Mouse (Mus musculus): ENCODE measurements around the gene Sigirr. TPM values are rescaled to one million over a fixed set of nuclear protein-coding genes. Genes with fewer than 3 reads are reported as not detected.

The Sigirr gene
- polyA plus RNA-seq, 1 experiment from 2014 or later: 3.3 TPM

DNA sequence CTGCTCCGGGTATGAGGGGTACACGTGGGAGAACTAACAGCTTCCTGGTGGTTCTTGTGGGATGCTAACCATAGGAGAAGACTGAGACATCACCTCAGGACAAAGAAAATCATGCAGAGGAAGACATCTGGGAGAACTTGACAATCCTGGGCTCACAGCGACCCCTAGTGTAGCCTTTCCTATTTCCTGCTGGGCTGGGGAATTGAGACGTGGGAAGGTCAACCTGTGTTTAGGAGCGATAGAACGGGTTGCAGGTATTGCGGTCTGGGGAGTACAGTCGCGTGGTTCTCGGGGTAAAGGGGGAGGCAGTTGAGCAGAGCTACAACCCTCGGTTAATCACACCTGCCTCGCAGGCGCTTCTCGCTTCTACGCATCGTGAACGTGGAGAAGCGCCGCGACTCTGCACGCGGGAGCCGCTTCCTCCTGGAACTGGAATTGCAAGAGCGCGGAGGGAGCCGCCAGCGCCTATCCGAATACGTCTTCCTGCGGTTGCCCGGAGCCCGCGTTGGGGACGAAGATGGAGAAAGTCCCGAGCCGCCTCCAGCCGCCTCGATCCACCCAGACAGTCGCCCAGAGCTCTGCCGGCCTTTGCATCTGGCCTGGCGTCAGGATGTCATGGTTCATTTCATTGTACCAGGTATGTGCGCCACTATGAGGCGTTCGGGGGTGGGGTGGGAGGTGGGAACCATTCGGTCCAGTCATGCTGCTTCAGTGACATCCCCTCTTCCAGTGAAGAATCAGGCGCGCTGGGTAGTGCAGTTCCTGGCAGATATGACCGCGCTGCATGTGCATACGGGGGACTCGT is 30.1 kb downstream of the Sigirr start:
- Histone ChIP-seq H3K4me1 (ENCODE audit: control insufficient read depth, insufficient read depth, low read depth, low read length) (peaks cover 20% of the 10 kb centered on the region), H3K9ac (ENCODE audit: low read depth, low read length) (peak overlapping the region; percentile 61), H3K27me3 (replicated peaks; ENCODE audit: control insufficient read depth, insufficient read depth, low read length) (no peaks in the 10 kb centered on the region), H3K4me2 (ENCODE audit: low read length) (peak overlapping the region; percentile 61), H3K9me3 (ENCODE audit: control insufficient read depth, low read length) (no peaks in the 10 kb centered on the region), H3K4me3 (ENCODE audit: low read length) (peak overlapping the region; percentile 31), H3K27ac (ENCODE audit: low read depth, low read length) (peak overlapping the region; percentile 79), H3K36me3 (ENCODE audit: control insufficient read depth, insufficient read depth, low read length) (peaks cover 25% of the 10 kb centered on the region)
- WGBS: 1% methylated on average over 51 of the region's 51 CpGs
- ATAC-seq: peak; percentile 71

DNA sequence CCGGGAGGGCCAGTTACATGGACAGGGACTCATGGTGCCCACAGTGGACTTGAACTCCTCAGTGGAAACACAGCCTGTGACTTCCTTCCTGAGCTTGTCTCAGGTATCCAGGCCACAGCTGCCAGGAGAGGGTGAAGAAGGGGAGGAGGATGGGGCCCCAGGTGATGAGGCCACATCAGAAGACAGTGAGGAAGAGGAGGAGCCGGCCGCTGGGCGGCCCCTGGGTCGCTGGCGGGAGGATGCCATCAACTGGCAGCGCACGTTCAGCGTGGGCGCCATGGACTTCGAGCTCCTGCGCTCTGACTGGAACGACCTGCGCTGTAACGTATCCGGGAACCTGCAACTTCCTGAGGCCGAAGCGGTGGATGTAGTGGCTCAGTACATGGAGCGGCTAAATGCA is 32.0 kb downstream of the Sigirr start:
- no peaks in the 10 kb centered on the region for H3K27me3 ChIP-seq (replicated peaks; ENCODE audit: control insufficient read depth, insufficient read depth, low read length)
- ATAC-seq: no peak
- no peak overlapping the region for H3K4me2 ChIP-seq (ENCODE audit: low read length)
- WGBS: 74% methylated on average over 19 of the region's 19 CpGs
- H3K9ac ChIP-seq (ENCODE audit: low read depth, low read length): no peak overlapping the region
- H3K9me3 ChIP-seq (ENCODE audit: control insufficient read depth, low read length): no peaks in the 10 kb centered on the region
- peaks cover 39% of the 10 kb centered on the region for H3K36me3 ChIP-seq (ENCODE audit: control insufficient read depth, insufficient read depth, low read length)
- H3K27ac ChIP-seq (ENCODE audit: low read depth, low read length): no peak overlapping the region
- H3K4me3 ChIP-seq (ENCODE audit: low read length): no peak overlapping the region
- peaks cover 20% of the 10 kb centered on the region for H3K4me1 ChIP-seq (ENCODE audit: control insufficient read depth, insufficient read depth, low read depth, low read length)

DNA sequence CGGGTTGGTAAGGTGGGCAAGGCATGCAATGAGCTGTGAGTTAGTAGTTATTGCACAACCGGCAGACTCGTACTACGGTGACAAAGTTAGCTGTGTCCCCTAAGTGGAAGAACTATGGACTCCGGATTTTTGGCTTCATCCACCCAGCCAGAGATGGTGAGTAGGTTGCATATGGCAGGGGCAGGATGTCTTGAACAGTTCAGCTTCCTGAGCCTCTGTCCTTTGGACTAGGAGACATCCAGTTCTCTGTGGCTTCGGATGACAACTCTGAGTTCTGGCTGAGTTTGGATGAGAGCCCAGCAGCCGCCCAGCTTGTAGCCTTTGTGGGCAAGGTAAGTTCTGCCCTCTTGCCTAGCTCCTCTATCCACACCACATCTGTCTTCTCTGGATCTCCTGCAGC is 35.8 kb downstream of the Sigirr start:
- 88% methylated on average over 7 of the region's 7 CpGs for WGBS
- Histone ChIP-seq H3K36me3 (ENCODE audit: control insufficient read depth, insufficient read depth, low read length) (peaks cover 39% of the 10 kb centered on the region), H3K9me3 (ENCODE audit: control insufficient read depth, low read length) (no peaks in the 10 kb centered on the region), H3K4me1 (ENCODE audit: control insufficient read depth, insufficient read depth, low read depth, low read length) (peaks cover 19% of the 10 kb centered on the region), H3K27ac (ENCODE audit: low read depth, low read length) (no peak overlapping the region), H3K4me2 (ENCODE audit: low read length) (no peak overlapping the region), H3K27me3 (replicated peaks; ENCODE audit: control insufficient read depth, insufficient read depth, low read length) (no peaks in the 10 kb centered on the region), H3K9ac (ENCODE audit: low read depth, low read length) (no peak overlapping the region), H3K4me3 (ENCODE audit: low read length) (no peak overlapping the region)
- ATAC-seq: no peak

DNA sequence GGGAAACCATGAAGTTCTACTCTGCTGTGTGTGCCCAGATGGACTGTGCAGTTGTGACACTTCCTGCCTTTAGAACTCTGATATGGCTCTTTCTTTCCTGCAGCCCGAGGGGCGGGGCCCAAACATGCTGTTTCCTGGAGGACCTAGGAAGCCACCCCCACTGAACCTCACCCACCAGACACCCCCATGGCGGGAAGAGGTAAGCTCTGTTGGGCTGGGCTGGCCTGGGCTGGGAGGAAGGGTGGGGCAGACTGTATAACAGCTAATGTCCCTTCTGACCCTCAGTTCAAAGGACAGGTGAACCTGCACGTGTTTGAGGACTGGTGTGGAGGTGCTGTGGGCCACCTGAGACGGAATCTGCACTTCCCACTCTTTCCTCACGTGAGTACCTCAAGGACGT is 36.2 kb downstream of the Sigirr start:
- H3K9me3 ChIP-seq (ENCODE audit: control insufficient read depth, low read length): no peaks in the 10 kb centered on the region
- ATAC-seq: no peak
- H3K4me3 ChIP-seq (ENCODE audit: low read length): no peak overlapping the region
- peaks cover 39% of the 10 kb centered on the region for H3K36me3 ChIP-seq (ENCODE audit: control insufficient read depth, insufficient read depth, low read length)
- H3K27ac ChIP-seq (ENCODE audit: low read depth, low read length): no peak overlapping the region
- H3K27me3 ChIP-seq (replicated peaks; ENCODE audit: control insufficient read depth, insufficient read depth, low read length): no peaks in the 10 kb centered on the region
- no peak overlapping the region for H3K4me2 ChIP-seq (ENCODE audit: low read length)
- no peak overlapping the region for H3K9ac ChIP-seq (ENCODE audit: low read depth, low read length)
- H3K4me1 ChIP-seq (ENCODE audit: control insufficient read depth, insufficient read depth, low read depth, low read length): peaks cover 18% of the 10 kb centered on the region
- 85% methylated on average over 7 of the region's 7 CpGs for WGBS

DNA sequence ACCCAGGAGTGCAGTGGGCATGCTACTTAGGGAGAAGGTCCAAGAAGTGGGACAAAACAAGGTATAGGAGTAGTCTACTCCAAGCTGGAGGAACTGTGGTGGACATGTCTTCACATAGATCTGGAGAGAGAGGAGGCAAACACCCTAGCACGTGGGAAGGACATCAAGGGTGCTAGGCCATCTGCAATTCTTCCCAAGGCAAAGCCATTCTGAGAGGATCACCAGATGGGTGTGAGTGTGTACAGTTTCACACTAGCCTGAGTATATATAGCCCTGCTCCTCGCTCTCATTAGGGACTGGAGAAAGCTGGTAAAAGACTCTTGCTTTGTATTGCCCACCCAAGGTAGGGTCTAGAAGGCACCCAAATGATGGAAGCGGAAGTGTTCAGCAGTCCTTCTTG is 37.0 kb downstream of the Sigirr start:
- ATAC-seq: no peak
- H3K4me3 ChIP-seq (ENCODE audit: low read length): no peak overlapping the region
- H3K9me3 ChIP-seq (ENCODE audit: control insufficient read depth, low read length): no peaks in the 10 kb centered on the region
- H3K27ac ChIP-seq (ENCODE audit: low read depth, low read length): no peak overlapping the region
- H3K4me2 ChIP-seq (ENCODE audit: low read length): no peak overlapping the region
- H3K27me3 ChIP-seq (replicated peaks; ENCODE audit: control insufficient read depth, insufficient read depth, low read length): no peaks in the 10 kb centered on the region
- WGBS: 93% methylated on average over 3 of the region's 3 CpGs
- peaks cover 18% of the 10 kb centered on the region for H3K4me1 ChIP-seq (ENCODE audit: control insufficient read depth, insufficient read depth, low read depth, low read length)
- peaks cover 36% of the 10 kb centered on the region for H3K36me3 ChIP-seq (ENCODE audit: control insufficient read depth, insufficient read depth, low read length)
- H3K9ac ChIP-seq (ENCODE audit: low read depth, low read length): no peak overlapping the region

DNA sequence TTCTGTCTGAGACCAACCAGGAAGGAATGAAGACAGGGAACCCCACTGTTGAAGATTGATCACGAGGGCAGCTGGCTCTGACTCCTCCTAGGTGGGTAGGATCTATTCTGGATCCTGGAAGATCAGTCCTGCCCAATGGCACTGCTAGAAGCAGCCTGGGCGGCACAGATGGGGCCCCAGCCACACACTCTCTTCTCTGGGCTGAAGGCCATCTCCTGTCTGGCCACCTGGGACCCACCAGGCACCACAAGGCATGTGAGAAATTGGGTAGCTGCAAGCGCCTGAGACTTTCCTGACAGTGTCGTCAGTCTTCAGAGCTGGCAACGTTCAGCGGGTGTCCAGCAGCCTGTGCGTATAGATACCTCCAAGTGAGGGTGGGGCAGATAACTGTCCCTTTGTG is 37.8 kb downstream of the Sigirr start:
- Histone ChIP-seq H3K4me1 (ENCODE audit: control insufficient read depth, insufficient read depth, low read depth, low read length) (peaks cover 18% of the 10 kb centered on the region), H3K4me2 (ENCODE audit: low read length) (peak overlapping the region; percentile 84), H3K9ac (ENCODE audit: low read depth, low read length) (0 out of 2 replicates have a peak overlapping the region, but pooled peaks have one; percentile 8), H3K36me3 (ENCODE audit: control insufficient read depth, insufficient read depth, low read length) (peaks cover 29% of the 10 kb centered on the region), H3K4me3 (ENCODE audit: low read length) (peak overlapping the region; percentile 3; the same call in 1 of the 2 replicates), H3K9me3 (ENCODE audit: control insufficient read depth, low read length) (no peaks in the 10 kb centered on the region), H3K27me3 (replicated peaks; ENCODE audit: control insufficient read depth, insufficient read depth, low read length) (no peaks in the 10 kb centered on the region), H3K27ac (ENCODE audit: low read depth, low read length) (no peak overlapping the region; the same call in 1 of the 2 replicates)
- ATAC-seq: no peak
- WGBS: 53% methylated on average over 7 of the region's 7 CpGs

DNA sequence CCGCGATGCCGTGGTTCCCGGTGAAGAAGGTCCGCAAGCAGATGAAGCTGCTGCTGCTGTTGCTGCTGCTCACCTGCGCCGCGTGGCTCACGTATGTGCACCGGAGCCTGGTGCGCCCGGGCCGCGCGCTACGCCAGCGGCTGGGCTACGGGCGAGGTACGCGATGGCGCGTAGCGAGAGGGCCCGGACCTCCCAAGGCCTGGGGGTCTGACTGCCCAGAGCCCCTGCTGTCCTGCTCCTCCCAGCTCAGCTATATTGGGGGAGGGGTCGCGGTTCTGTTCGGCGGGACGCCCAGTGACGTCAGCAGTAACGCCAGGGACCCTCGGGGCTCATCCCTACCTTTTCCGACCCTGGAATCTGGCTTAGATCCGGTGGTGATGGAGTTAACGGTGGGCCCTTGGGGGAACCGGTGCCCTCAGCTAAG is 39.1 kb downstream of the Sigirr start:
- H3K4me2 ChIP-seq (ENCODE audit: low read length): peak overlapping the region; percentile 84
- H3K27me3 ChIP-seq (replicated peaks; ENCODE audit: control insufficient read depth, insufficient read depth, low read length): no peaks in the 10 kb centered on the region
- H3K36me3 ChIP-seq (ENCODE audit: control insufficient read depth, insufficient read depth, low read length): peaks cover 23% of the 10 kb centered on the region
- H3K4me1 ChIP-seq (ENCODE audit: control insufficient read depth, insufficient read depth, low read depth, low read length): peaks cover 18% of the 10 kb centered on the region
- H3K9me3 ChIP-seq (ENCODE audit: control insufficient read depth, low read length): no peaks in the 10 kb centered on the region
- peak overlapping the region; percentile 91 for H3K27ac ChIP-seq (ENCODE audit: low read depth, low read length)
- H3K9ac ChIP-seq (ENCODE audit: low read depth, low read length): peak overlapping the region; percentile 99
- under 1% methylated on average over 37 of the region's 37 CpGs for WGBS
- peak; percentile 53 for ATAC-seq
- peak overlapping the region; percentile 94 for H3K4me3 ChIP-seq (ENCODE audit: low read length)

DNA sequence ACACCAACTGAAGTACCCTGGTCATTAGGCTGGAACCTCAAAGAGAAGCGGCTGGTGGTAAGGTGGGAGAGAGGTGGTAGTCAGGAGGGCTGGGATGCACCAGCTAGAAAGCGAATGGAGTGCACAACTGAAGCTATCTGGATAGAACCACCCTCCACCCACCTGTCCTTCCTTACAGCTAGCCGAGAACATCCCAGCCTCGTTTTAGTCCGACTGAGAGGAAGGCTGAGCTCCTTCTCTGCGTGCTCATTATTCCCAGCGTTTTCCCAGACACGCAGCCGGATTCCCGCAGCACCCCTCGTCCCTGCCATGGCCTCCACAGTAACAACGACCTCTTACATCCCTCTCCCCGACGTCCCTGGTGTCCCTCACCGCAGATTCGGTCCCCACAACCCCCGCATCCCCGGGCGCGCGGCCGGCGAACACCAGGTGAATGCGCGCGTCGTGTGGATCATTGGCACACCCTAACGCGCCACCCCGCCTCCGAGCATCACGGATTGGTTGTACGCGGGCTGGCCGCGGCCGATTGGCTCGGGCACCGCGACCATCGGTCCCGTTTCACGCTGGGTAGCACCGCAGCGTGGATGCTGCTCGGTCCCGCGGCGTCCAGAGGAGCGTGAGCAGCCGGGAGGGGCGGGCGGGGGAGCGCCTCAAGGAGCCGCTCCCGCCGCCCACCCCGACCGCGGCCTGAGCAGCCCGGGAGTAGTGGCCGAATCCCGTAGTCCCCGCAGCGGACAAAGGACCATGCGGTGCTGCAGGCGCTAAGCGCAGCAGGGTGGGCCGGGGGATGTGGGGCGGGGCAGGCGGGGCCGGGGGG is 39.7 kb downstream of the Sigirr start, which contains the start of gene B4galnt4:
B4galnt4 (plus strand) TSS at position 679 of the 817 bp plus-strand sequence.
- under 1% methylated on average over 58 of the region's 72 CpGs for WGBS
- Histone ChIP-seq H3K9me3 (ENCODE audit: control insufficient read depth, low read length) (no peaks in the 10 kb centered on the region), H3K27me3 (replicated peaks; ENCODE audit: control insufficient read depth, insufficient read depth, low read length) (no peaks in the 10 kb centered on the region), H3K36me3 (ENCODE audit: control insufficient read depth, insufficient read depth, low read length) (peaks cover 17% of the 10 kb centered on the region), H3K9ac (ENCODE audit: low read depth, low read length) (peak within 1 kb of the TSS; percentile 99), H3K4me3 (ENCODE audit: low read length) (peak within 1 kb of the TSS; percentile 94), H3K4me1 (ENCODE audit: control insufficient read depth, insufficient read depth, low read depth, low read length) (peaks cover 18% of the 10 kb centered on the region), H3K27ac (ENCODE audit: low read depth, low read length) (peak within 1 kb of the TSS; percentile 91), H3K4me2 (ENCODE audit: low read length) (peak within 1 kb of the TSS; percentile 84)
- ATAC-seq: peak; percentile 98

DNA sequence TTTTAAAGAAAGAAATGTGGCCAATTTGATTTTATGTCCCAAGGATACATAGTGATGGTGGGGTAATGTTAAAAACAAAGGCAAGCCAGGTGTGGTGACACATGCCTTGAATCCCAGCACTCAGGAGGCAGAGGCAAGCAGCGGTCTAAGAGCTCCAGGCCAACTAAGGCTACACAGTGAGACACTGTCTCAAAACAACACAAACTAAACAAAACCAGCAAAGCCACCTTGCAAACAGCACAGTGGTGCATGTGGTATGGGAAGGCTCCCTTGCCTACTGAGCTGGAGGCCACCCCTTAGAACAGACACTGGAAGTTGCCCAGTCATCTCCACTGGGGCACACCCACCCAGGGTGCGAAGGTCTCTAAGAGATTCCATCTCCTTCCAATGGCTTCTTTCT is 40.4 kb downstream of the Sigirr start:
- Histone ChIP-seq H3K9ac (ENCODE audit: low read depth, low read length) (peak overlapping the region; percentile 99), H3K27ac (ENCODE audit: low read depth, low read length) (peak overlapping the region; percentile 91), H3K27me3 (replicated peaks; ENCODE audit: control insufficient read depth, insufficient read depth, low read length) (no peaks in the 10 kb centered on the region), H3K36me3 (ENCODE audit: control insufficient read depth, insufficient read depth, low read length) (peaks cover 11% of the 10 kb centered on the region), H3K4me2 (ENCODE audit: low read length) (peak overlapping the region; percentile 84), H3K9me3 (ENCODE audit: control insufficient read depth, low read length) (no peaks in the 10 kb centered on the region), H3K4me1 (ENCODE audit: control insufficient read depth, insufficient read depth, low read depth, low read length) (peaks cover 18% of the 10 kb centered on the region), H3K4me3 (ENCODE audit: low read length) (peak overlapping the region; percentile 94)
- peak; percentile 8; the same call in 1 of the 2 replicates for ATAC-seq
- 56% methylated on average over 2 of the region's 2 CpGs for WGBS
